Mouse (Mus musculus) small intestine, adult 2 months (tissue): ENCODE data around the gene Kat2a. TPM values are rescaled to one million over a fixed set of nuclear protein-coding genes. Genes with fewer than 3 reads are reported as not detected.

Experiments used
- H3K27ac ChIP-seq: fragments of 200-500 bp; 2 replicates; pipeline ENCODE4 v1.5.1; 2012; ENCODE audit warnings: low read depth, low read length, control low read depth, inconsistent platforms; ENCODE audit not compliant: insufficient read depth
- H3K27me3 ChIP-seq: fragments of 200-500 bp; 2 replicates; pipeline ENCODE4 v1.6.1; 2012; ENCODE audit warnings: mild to moderate bottlenecking, moderate library complexity, low read length, inconsistent platforms; ENCODE audit not compliant: control insufficient read depth, insufficient read depth
- H3K36me3 ChIP-seq: fragments of 200-500 bp; 2 replicates; pipeline ENCODE4 v1.6.1; 2012; ENCODE audit warnings: mild to moderate bottlenecking, low read length, control low read depth, inconsistent platforms; ENCODE audit not compliant: control insufficient read depth, insufficient read depth
- H3K4me1 ChIP-seq: fragments of 200-500 bp; 2 replicates; pipeline ENCODE4 v1.6.1; 2012; ENCODE audit warnings: low read length, inconsistent platforms, mixed read lengths; ENCODE audit not compliant: control insufficient read depth, insufficient read depth, insufficient read length
- H3K4me3 ChIP-seq: fragments of 200-500 bp; 2 replicates; pipeline ENCODE4 v1.5.1; 2012; ENCODE audit warnings: low read depth, mild to moderate bottlenecking, control low read depth, inconsistent platforms, low read length, moderate library complexity
- CTCF ChIP-seq: fragments of 200-500 bp; IDR thresholded peaks from 2 replicates; pipeline ENCODE4 v1.5.1; 2012; ENCODE audit warnings: low read depth, mild to moderate bottlenecking, control low read depth, inconsistent platforms, low read length, moderate library complexity, mixed read lengths; ENCODE audit not compliant: insufficient replicate concordance, insufficient read length; ENCODE audit errors: extremely low read depth
- POLR2A ChIP-seq: fragments of 200-500 bp; IDR thresholded peaks from 2 replicates; pipeline ENCODE4 v1.6.1; 2012; ENCODE audit warnings: low read depth, mild to moderate bottlenecking, control low read depth, inconsistent platforms, low read length, moderate library complexity
- WGBS: fragments of 180-500 bp; shearing (Covaris S2); methylation state at CpG from one replicate; pipeline ENCODE4 v1.1.7; 2018; 5-methylcytosine and 5-hydroxymethylcytosine counted together
- polyA plus RNA-seq: library from polyadenylated mRNA; depleted of rRNA; stranded (reverse); fragments of >200 nt; gene quantifications from 2 replicates; pipeline ENCODE4 v1.2.3, GENCODE M21; 2012

Gene Kat2a
- polyA plus RNA-seq, 1 experiment: 12.2 TPM

DNA sequence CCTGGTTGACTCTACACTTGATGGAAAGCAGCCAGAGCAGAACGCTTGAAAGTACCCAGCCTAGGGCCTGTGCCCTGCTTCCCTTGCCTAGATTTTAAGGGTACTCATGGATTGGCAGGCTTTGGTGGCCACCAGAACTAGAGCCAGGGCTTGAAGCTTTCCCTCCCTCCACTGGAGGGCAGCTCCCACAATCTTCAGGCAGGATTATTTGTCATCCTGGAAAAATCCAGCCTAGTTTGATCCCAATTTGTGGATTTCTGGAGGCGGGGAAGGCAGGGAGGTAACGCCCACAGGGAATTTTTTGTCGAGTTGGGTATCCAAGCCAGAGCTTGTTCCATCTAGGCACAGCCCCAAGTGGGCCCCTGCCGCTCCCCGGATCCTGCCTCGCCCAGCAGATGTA, 21.9 kb downstream of the Kat2a start:
- Histone ChIP-seq H3K4me1 (peaks cover 6% of the 10 kb centered on the region; the same call in 1 of the 2 replicates), H3K4me3 (no peak overlapping the region), H3K36me3 (0 out of 2 replicates have a peak, but pooled peaks cover under 1% of the 10 kb centered on the region), H3K27ac (no peak overlapping the region), H3K27me3 (no peaks in the 10 kb centered on the region)
- no peak for TF ChIP-seq CTCF
- no peak for TF ChIP-seq POLR2A
- WGBS: 70% methylated on average over 7 of the region's 7 CpGs

GRCm38 (mm10) chr11:100688443-100688842, 23.8 kb downstream of the Kat2a start:
- Histone ChIP-seq H3K36me3 (no peaks in the 10 kb centered on the region), H3K4me1 (peaks cover 6% of the 10 kb centered on the region; the same call in 1 of the 2 replicates), H3K4me3 (no peak overlapping the region), H3K27ac (no peak overlapping the region), H3K27me3 (no peaks in the 10 kb centered on the region)
- TF ChIP-seq POLR2A (no peak), CTCF (no peak)
- WGBS: 70% methylated on average over 4 of the region's 4 CpGs

DNA sequence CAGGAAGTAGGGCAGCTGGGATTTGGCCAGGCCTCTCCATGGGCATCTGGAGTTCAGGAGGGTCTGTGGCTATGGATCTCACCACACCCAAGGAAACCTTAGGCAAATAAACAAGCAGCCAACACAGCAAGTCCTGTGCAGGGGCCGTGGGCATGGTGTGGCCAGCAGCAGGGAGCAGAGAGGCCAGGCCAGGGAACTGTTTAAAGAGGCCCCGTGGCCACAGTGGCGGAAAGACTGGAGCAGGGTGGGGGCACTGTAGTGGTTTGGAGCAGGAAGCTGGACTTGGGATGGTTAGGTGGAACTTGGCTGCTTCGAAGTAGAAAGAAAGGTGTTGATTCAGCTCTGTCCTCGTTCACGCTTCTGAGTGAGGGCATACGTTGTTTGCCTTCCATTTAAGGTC, 25.0 kb downstream of the Kat2a start:
- H3K4me1 ChIP-seq: peaks cover 6% of the 10 kb centered on the region; the same call in 1 of the 2 replicates
- no peaks in the 10 kb centered on the region for H3K36me3 ChIP-seq
- TF ChIP-seq CTCF (no peak), POLR2A (no peak)
- no peak overlapping the region for H3K4me3 ChIP-seq
- H3K27ac ChIP-seq: no peak overlapping the region
- 75% methylated on average over 7 of the region's 7 CpGs for WGBS
- H3K27me3 ChIP-seq: no peaks in the 10 kb centered on the region

- 67% methylated on average over 3 of the region's 3 CpGs for WGBS
- Histone ChIP-seq H3K36me3 (no peaks in the 10 kb centered on the region), H3K27me3 (no peaks in the 10 kb centered on the region), H3K4me3 (no peak overlapping the region), H3K4me1 (no peaks in the 10 kb centered on the region), H3K27ac (no peak overlapping the region)
- TF ChIP-seq POLR2A (no peak), CTCF (no peak)
Observed at GRCm38 (mm10) chr11:100685371-100685770, 26.9 kb downstream of the Kat2a start.

DNA sequence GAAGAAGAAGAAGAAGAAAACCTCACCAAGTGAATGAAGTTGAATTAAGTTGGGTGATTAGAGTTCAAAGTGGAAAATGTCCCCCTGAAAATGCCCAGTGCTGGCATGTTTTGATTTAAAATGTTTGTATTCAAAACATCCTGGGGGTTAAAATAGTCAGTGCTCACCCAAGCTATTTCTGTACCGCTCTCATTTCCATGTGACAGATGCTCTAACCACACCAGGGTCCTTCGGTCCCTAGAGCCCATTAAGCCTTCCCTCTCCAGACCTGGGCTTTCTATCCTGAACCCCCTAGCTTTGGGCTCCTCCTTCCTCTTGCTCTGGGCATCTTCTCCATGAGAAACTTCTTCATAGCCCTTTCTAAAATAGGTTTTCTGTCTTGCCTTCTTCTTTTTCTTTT, 28.2 kb downstream of the Kat2a start:
- H3K27me3 ChIP-seq: no peaks in the 10 kb centered on the region
- 82% methylated on average over 2 of the region's 2 CpGs for WGBS
- TF ChIP-seq CTCF: no peak
- TF ChIP-seq POLR2A: no peak
- H3K27ac ChIP-seq: no peak overlapping the region
- H3K4me3 ChIP-seq: no peak overlapping the region
- no peaks in the 10 kb centered on the region for H3K36me3 ChIP-seq
- H3K4me1 ChIP-seq: no peaks in the 10 kb centered on the region

- Histone ChIP-seq H3K36me3 (no peaks in the 10 kb centered on the region), H3K4me3 (no peak overlapping the region), H3K4me1 (no peaks in the 10 kb centered on the region), H3K27me3 (no peaks in the 10 kb centered on the region; the same call in 1 of the 2 replicates), H3K27ac (no peak overlapping the region)
- 65% methylated on average over 5 of the region's 5 CpGs for WGBS
- TF ChIP-seq CTCF (no peak), POLR2A (no peak)
Observed at GRCm38 (mm10) chr11:100682526-100682925, 29.7 kb downstream of the Kat2a start.

DNA sequence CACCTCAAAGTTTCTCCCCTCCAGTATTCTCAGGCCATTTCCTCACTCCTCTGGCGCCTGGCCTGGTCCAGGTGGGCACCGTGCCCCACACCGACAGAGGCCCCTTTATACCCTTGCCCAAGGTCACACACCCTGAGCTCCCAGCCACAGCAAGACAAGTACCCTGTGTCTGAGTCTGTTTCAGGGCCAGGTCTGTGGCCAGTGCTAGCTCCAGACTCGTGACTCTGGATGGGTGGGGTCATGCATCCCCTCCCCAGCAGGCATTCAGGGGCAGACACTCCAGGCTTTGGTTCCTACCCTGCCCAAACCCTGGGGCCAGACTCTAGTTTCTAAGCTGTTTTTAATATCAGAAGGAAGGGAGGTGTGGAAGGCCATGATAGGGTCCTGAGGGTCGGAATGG, 30.4 kb downstream of the Kat2a start:
- no peak for TF ChIP-seq POLR2A
- TF ChIP-seq CTCF: no peak
- Histone ChIP-seq H3K27me3 (no peaks in the 10 kb centered on the region; the same call in 1 of the 2 replicates), H3K36me3 (no peaks in the 10 kb centered on the region), H3K4me3 (no peak overlapping the region), H3K27ac (no peak overlapping the region), H3K4me1 (no peaks in the 10 kb centered on the region)
- 76% methylated on average over 5 of the region's 5 CpGs for WGBS
